Mouse (Mus musculus) CH12F3 (cell line): Measurements from ENCODE around the gene Eva1c.

ENCODE experiments used
- in situ Hi-C: fragments of 300-500 bp; cut with MboI; formaldehyde crosslinking; loops from 2 replicates; pipeline ENCODE4 v1.14.3; 2020; ENCODE audit warnings: low sequenced_read_pairs

The Eva1c gene

GRCm38 (mm10) chr16:90863468-90864046, 37.0 kb downstream of the Eva1c start:
- in situ Hi-C loops: no loop called here

GRCm38 (mm10) chr16:90864693-90865092, 38.2 kb downstream of the Eva1c start:
- in situ Hi-C loops: no loop called here

GRCm38 (mm10) chr16:90865652-90866051, 39.1 kb downstream of the Eva1c start:
- in situ Hi-C loops: no loop called here

GRCm38 (mm10) chr16:90868129-90868528, 41.6 kb downstream of the Eva1c start:
- in situ Hi-C loops: no loop called here

- in situ Hi-C loops: no loop called here
These were observed 42.8 kb downstream of the Eva1c start for GRCm38 (mm10) chr16:90869361-90869760.

GRCm38 (mm10) chr16:90872936-90873335, 46.4 kb downstream of the Eva1c start:
- in situ Hi-C loops: no loop called here

- in situ Hi-C loops: no loop called here
These were observed 48.0 kb downstream of the Eva1c start for GRCm38 (mm10) chr16:90874536-90874935.

- in situ Hi-C loops: no loop called here
These were observed 51.8 kb downstream of the Eva1c start for GRCm38 (mm10) chr16:90878135-90878860.

- in situ Hi-C loops: no loop called here
These were observed 56.0 kb downstream of the Eva1c start for GRCm38 (mm10) chr16:90882501-90882977.

- in situ Hi-C loops: no loop called here
These were observed 58.8 kb downstream of the Eva1c start for GRCm38 (mm10) chr16:90885351-90885750.

- in situ Hi-C loops: no loop called here
These were observed 59.5 kb downstream of the Eva1c start for GRCm38 (mm10) chr16:90885781-90886565.

DNA sequence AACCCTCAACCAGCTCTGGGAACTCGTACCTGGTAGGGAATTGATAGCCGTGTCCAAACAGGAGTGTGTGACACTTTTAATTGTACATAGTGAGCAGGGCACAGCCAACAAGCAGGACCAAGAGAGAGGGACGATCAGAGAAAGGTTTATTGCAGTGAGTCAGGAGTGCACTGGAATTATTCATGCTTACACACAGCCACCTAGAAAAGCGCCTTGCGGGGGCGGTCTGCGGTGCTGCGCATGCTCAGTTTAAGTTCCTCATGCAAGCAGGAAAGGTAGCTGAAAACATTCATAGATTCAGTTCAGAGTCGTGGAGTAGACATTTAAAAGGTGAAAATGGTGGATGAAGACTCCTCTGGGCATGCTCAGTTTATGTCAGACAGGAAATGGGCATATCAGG, 64.2 kb downstream of the Eva1c start:
- in situ Hi-C loops: no loop called here

DNA sequence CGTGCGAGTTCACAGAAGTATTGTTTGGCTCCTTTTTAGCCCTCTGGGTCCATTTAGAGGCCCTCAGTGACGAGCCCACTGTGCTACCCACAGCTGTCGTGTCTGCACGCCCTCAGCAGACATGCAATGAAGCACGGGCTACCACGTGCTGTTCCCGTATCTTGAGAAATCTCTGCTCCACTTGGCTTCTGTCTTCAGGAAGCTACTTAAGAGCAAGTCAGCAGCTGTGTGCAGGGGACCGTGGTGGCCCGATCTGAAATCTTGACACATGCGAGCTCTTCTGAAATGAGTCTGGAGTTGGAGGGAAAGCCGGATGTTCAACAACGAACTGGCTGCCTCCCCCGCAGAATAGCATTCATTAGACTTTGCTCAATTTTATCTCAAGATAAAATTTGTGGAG, 65.1 kb downstream of the Eva1c start:
- in situ Hi-C loops: no loop called here

- in situ Hi-C loops: no loop called here
These were observed 65.6 kb downstream of the Eva1c start for GRCm38 (mm10) chr16:90892081-90892480.

DNA sequence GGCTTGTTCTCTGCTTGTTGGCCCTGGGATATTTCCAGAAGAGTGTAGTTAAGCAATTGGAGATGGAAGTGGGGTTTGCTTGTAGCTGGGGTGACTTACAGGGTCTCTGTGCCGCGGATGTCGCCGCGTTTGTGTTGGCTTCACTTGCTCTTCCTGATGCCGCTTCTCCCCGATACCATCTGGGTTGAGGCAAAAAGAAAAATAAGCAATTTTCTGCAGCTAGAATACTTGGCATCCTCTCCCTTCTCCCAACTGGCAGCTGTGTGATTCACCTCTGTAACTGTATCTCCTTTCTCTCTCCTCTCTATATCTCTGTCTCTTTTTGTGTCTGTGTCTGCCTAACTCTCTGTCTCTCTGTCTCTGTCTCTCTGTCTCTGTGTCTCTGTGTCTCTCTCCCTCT, 66.5 kb downstream of the Eva1c start:
- in situ Hi-C loops: no loop called here

DNA sequence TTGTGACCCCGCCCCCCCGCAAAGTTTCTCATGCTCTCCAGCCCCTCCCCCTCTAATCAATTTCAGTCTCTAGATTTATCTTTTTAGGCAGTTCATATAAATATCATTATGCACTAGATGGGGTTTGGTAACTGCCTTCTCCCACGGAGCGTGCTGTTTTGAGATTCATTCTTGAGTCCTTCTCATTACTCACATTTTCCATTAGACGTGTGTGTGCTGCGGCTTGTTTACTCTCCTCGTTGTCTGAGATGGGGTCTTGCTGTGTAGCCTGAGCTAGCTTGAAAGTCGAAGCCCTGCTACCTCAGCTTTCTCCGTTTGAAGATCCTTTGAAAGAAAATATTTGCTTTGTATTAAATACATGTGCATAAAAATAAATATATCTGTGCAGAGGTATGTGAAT, 67.3 kb downstream of the Eva1c start:
- in situ Hi-C loops: no loop called here

DNA sequence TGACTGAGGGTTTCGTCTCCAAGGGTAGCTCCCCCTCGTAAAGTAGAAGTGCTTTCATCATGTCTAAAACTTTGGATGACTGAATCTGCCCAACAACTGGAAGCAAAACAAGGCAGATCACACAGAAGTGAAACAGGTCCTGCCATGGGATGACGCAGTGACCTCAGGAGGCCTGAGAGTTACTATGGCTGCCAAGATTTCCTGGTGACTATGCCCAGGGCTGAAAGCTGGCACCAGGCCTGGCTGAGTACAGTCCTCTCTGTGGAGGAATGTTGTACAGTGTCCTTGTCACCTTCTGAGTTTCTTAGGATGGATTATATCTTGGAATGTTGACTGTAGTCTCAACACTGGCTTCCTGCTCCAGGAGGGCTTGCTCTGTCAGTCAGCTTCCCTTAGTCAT, 71.1 kb downstream of the Eva1c start:
- in situ Hi-C loops: no loop called here

DNA sequence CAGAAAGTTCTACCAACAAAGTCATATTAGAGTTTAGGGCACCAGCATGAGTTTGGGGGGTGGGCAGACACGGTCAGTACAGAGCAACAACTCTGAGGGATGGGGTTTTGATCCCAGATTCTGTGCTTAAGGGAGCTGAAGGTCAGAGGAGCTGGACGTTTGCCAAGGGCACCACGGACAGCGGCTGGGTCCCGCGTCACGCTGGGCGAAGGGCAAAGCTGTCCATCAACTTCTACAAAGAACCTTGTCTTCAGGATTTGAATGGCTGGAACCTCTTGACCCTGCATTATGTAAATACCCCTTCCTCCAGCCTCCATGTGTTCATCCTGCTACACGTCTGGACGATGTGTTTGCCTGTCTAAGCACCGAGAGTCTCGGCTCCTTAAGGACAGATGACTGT, 73.0 kb downstream of the Eva1c start:
- in situ Hi-C loops: no loop called here

DNA sequence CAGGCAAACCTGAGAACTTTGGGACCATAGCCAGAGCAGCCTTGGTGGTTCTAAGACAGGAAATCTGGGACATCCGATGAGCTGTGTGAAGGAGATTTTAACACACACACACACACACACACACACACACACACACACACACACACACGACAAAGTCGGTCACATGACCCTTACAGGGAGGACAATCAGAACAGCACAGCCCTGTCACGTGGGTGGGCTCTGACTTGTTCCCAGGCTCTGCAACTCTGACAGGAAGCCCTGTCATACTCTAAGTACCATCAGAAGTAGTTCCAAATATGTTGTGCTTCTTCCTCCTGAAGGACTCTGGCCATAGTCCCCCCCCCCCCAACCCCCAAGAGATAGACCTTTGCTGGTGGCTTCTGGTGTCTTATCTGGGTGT, 74.8 kb downstream of the Eva1c start:
- in situ Hi-C loops: no loop called here

GRCm38 (mm10) chr16:90903300-90903699, 76.8 kb downstream of the Eva1c start:
- in situ Hi-C loops: no loop called here

DNA sequence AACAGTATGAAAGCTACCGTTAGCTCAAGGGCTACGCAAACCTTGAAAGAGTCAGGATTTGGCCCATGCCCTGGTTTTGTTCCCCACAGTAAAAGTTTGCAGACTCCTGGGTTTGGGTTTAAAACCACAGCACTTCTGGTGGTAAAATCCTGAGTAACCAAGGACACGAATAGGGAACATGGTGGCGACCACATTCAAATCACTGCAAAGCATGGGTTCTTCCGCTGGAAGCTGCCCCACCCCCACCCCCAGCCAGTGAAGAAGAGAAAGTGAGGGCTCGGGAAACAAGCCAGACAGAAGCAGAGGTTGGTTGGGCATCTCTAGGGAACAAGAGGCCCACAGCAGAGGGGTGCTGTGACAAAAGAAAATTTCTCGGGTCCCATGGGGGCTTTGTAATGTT, 80.7 kb downstream of the Eva1c start:
- in situ Hi-C loops: no loop called here
